Mouse (Mus musculus) forebrain, embryonic 15.5 days (tissue): Measurements from ENCODE around the gene Ralgps2. TPM values are rescaled to one million over a fixed set of nuclear protein-coding genes. Genes with fewer than 3 reads are reported as not detected.

ENCODE experiments used
- ATAC-seq: fragments of 200-750 bp; cut with Nextera tagmentation; replicated peaks from 2 replicates; pipeline ENCODE4 v1.8.0; 2017; ENCODE audit warnings: mild to moderate bottlenecking, moderate TSS enrichment, moderate library complexity
- H3K27ac ChIP-seq: fragments of 300-500 bp; sonication (generic); replicated peaks from 2 replicates; pipeline ENCODE4 v1.5.1; 2015; ENCODE audit warnings: mild to moderate bottlenecking, inconsistent platforms
- H3K27me3 ChIP-seq: fragments of 300-500 bp; sonication (generic); 2 replicates; pipeline ENCODE4 v1.6.1; 2015; ENCODE audit warnings: inconsistent platforms
- H3K36me3 ChIP-seq: fragments of 300-500 bp; sonication (generic); 2 replicates; pipeline ENCODE4 v1.6.1; 2015; ENCODE audit warnings: mild to moderate bottlenecking, inconsistent platforms
- H3K4me1 ChIP-seq: fragments of 300-500 bp; sonication (generic); 2 replicates; pipeline ENCODE4 v1.6.1; 2015; ENCODE audit warnings: inconsistent platforms
- H3K4me2 ChIP-seq: fragments of 300-500 bp; sonication (generic); replicated peaks from 2 replicates; pipeline ENCODE4 v1.6.1; 2015; ENCODE audit warnings: mild to moderate bottlenecking, inconsistent platforms
- H3K4me3 ChIP-seq: fragments of 300-500 bp; sonication (generic); 2 replicates; pipeline ENCODE4 v1.5.1; 2015; ENCODE audit warnings: mild to moderate bottlenecking, inconsistent platforms
- H3K9ac ChIP-seq: fragments of 300-500 bp; sonication (generic); replicated peaks from 2 replicates; pipeline ENCODE4 v1.6.1; 2015; ENCODE audit warnings: mild to moderate bottlenecking, inconsistent platforms
- H3K9me3 ChIP-seq: fragments of 300-500 bp; sonication (generic); 2 replicates; pipeline ENCODE4 v1.6.1; 2016; ENCODE audit warnings: inconsistent platforms
- WGBS: fragments of 180-500 bp; shearing (Covaris S2); methylation state at CpG from one replicate; pipeline ENCODE4 v1.1.7; 2015; ENCODE audit warnings: mixed read lengths; 5-methylcytosine and 5-hydroxymethylcytosine counted together
- polyA plus RNA-seq: library from polyadenylated mRNA; unstranded; fragments of >200 nt; fragmentation: Nextera tagmentation; extraction: Ambion mirVana; gene quantifications from 2 replicates; pipeline ENCODE4 v1.2.1, GENCODE M21; 2015

The Ralgps2 gene
- polyA plus RNA-seq, 1 experiment from 2014 or later = 139 TPM

GRCm38 (mm10) chr1:156769621-156770297 lies 169.7 kb downstream of the Ralgps2 start:
- ATAC-seq = no peak
- no peak overlapping the region for H3K4me2 ChIP-seq
- H3K36me3 ChIP-seq = no peaks in the 10 kb centered on the region
- WGBS = 87% methylated on average over 18 of the region's 18 CpGs
- no peak overlapping the region for H3K27ac ChIP-seq
- H3K9me3 ChIP-seq = peaks cover 7% of the 10 kb centered on the region; the same call in 1 of the 2 replicates
- no peak overlapping the region for H3K9ac ChIP-seq
- no peak overlapping the region for H3K4me3 ChIP-seq
- H3K4me1 ChIP-seq = no peaks in the 10 kb centered on the region
- H3K27me3 ChIP-seq = no peaks in the 10 kb centered on the region

GRCm38 (mm10) chr1:156769163-156769562 lies 170.3 kb downstream of the Ralgps2 start:
- no peaks in the 10 kb centered on the region for H3K27me3 ChIP-seq
- no peak overlapping the region for H3K9ac ChIP-seq
- H3K4me1 ChIP-seq = no peaks in the 10 kb centered on the region
- peaks cover 7% of the 10 kb centered on the region; the same call in 1 of the 2 replicates for H3K9me3 ChIP-seq
- H3K27ac ChIP-seq = no peak overlapping the region
- no peaks in the 10 kb centered on the region for H3K36me3 ChIP-seq
- no peak overlapping the region for H3K4me2 ChIP-seq
- H3K4me3 ChIP-seq = no peak overlapping the region
- WGBS = 83% methylated on average over 5 of the region's 5 CpGs
- ATAC-seq = no peak

- H3K4me1 ChIP-seq = no peaks in the 10 kb centered on the region
- H3K27me3 ChIP-seq = no peaks in the 10 kb centered on the region
- no peak for ATAC-seq
- no peaks in the 10 kb centered on the region for H3K36me3 ChIP-seq
- peaks cover 7% of the 10 kb centered on the region; the same call in 1 of the 2 replicates for H3K9me3 ChIP-seq
- no peak overlapping the region for H3K9ac ChIP-seq
- WGBS = 81% methylated on average over 3 of the region's 3 CpGs
- H3K4me3 ChIP-seq = no peak overlapping the region
- no peak overlapping the region for H3K4me2 ChIP-seq
- no peak overlapping the region for H3K27ac ChIP-seq
Measured at GRCm38 (mm10) chr1:156765311-156765710, 174.1 kb downstream of the Ralgps2 start.

DNA sequence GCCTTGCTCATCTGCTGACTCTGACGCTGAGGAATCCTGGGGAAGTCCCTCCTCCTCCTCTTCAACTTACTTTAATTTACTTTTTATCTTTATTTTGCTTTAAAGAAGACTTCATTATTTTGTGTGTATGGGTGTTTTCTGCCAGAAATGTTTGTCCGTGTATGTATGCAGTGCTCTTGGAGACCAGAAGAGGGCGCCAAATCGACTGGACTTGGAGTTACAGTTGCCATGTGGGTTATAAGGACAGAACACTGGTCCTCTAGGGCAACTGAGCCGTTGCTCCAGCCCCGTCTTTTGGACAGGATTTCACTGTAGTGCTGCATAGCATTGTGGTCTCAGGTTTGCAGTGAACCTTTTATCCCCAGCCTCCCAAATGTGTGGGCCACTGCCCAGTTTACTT lies 174.8 kb downstream of the Ralgps2 start:
- H3K4me3 ChIP-seq = no peak overlapping the region
- H3K4me2 ChIP-seq = no peak overlapping the region
- no peaks in the 10 kb centered on the region for H3K36me3 ChIP-seq
- 72% methylated on average over 6 of the region's 6 CpGs for WGBS
- H3K9ac ChIP-seq = no peak overlapping the region
- no peak for ATAC-seq
- peaks cover 7% of the 10 kb centered on the region; the same call in 1 of the 2 replicates for H3K9me3 ChIP-seq
- no peak overlapping the region for H3K27ac ChIP-seq
- H3K27me3 ChIP-seq = no peaks in the 10 kb centered on the region
- no peaks in the 10 kb centered on the region for H3K4me1 ChIP-seq

GRCm38 (mm10) chr1:156763280-156763679 lies 176.1 kb downstream of the Ralgps2 start:
- no peak for ATAC-seq
- H3K4me1 ChIP-seq = no peaks in the 10 kb centered on the region
- peaks cover 7% of the 10 kb centered on the region; the same call in 1 of the 2 replicates for H3K9me3 ChIP-seq
- 95% methylated on average over 6 of the region's 6 CpGs for WGBS
- no peak overlapping the region for H3K4me2 ChIP-seq
- H3K4me3 ChIP-seq = no peak overlapping the region
- H3K36me3 ChIP-seq = no peaks in the 10 kb centered on the region
- H3K27me3 ChIP-seq = no peaks in the 10 kb centered on the region
- H3K27ac ChIP-seq = no peak overlapping the region
- H3K9ac ChIP-seq = no peak overlapping the region

- no peaks in the 10 kb centered on the region for H3K4me1 ChIP-seq
- H3K27ac ChIP-seq = no peak overlapping the region
- no peak overlapping the region for H3K4me2 ChIP-seq
- no peak for ATAC-seq
- H3K9ac ChIP-seq = no peak overlapping the region
- no peaks in the 10 kb centered on the region for H3K27me3 ChIP-seq
- no peak overlapping the region for H3K4me3 ChIP-seq
- peaks cover 5% of the 10 kb centered on the region; the same call in 1 of the 2 replicates for H3K9me3 ChIP-seq
- no peaks in the 10 kb centered on the region for H3K36me3 ChIP-seq
- WGBS = 71% methylated on average over 10 of the region's 10 CpGs
Measured at GRCm38 (mm10) chr1:156761430-156761801, 178.0 kb downstream of the Ralgps2 start.

GRCm38 (mm10) chr1:156760549-156761429 lies 178.6 kb downstream of the Ralgps2 start:
- no peak overlapping the region for H3K27ac ChIP-seq

DNA sequence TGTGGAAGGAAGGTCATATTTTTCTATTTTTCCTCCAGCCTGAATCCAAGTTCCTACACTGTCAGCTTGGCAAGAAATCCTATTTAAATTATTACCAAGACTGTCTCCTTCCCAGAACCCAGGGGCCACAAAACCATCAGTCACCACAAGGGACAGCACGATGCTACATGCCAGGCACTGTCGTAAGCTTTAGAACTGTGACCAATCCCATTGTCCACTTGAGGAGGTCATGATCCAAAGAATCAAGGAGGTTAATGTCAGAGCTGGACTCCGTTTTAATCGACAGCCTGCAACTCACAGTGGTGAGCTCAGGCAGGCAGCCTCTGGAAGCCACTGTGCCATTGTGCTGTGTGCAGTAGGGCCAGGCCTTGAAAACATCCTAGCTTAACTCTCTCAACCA lies 181.1 kb downstream of the Ralgps2 start:
- no peak for ATAC-seq
- H3K9ac ChIP-seq = no peak overlapping the region
- no peaks in the 10 kb centered on the region for H3K36me3 ChIP-seq
- H3K4me1 ChIP-seq = peaks cover 13% of the 10 kb centered on the region
- no peak overlapping the region for H3K27ac ChIP-seq
- no peak overlapping the region for H3K4me3 ChIP-seq
- H3K4me2 ChIP-seq = no peak overlapping the region
- 48% methylated on average over 4 of the region's 4 CpGs for WGBS
- H3K9me3 ChIP-seq = no peaks in the 10 kb centered on the region
- H3K27me3 ChIP-seq = no peaks in the 10 kb centered on the region

More at GRCm38 (mm10) chr1:156760549-156761429, 178.6 kb downstream of the Ralgps2 start:
- Histone ChIP-seq H3K4me3 (no peak overlapping the region), H3K9ac (no peak overlapping the region), H3K36me3 (no peaks in the 10 kb centered on the region), H3K9me3 (no peaks in the 10 kb centered on the region), H3K4me2 (no peak overlapping the region), H3K4me1 (no peaks in the 10 kb centered on the region), H3K27me3 (no peaks in the 10 kb centered on the region)
- ATAC-seq = no peak
- 72% methylated on average over 13 of the region's 13 CpGs for WGBS

GRCm38 (mm10) chr1:156754608-156755413 lies 184.6 kb downstream of the Ralgps2 start:
- no peak overlapping the region for H3K9ac ChIP-seq
- no peaks in the 10 kb centered on the region for H3K27me3 ChIP-seq
- no peaks in the 10 kb centered on the region for H3K9me3 ChIP-seq
- H3K36me3 ChIP-seq = no peaks in the 10 kb centered on the region
- H3K4me2 ChIP-seq = no peak overlapping the region
- H3K27ac ChIP-seq = peak overlapping the region; percentile 48
- no peak overlapping the region for H3K4me3 ChIP-seq
- peak; percentile 56 for ATAC-seq
- 42% methylated on average over 15 of the region's 15 CpGs for WGBS
- peaks cover 20% of the 10 kb centered on the region for H3K4me1 ChIP-seq
